Mouse (Mus musculus): ENCODE data around the gene Tex9. TPM values are rescaled to one million over a fixed set of nuclear protein-coding genes. Genes with fewer than 3 reads are reported as not detected.

The Tex9 gene
- polyA plus RNA-seq, 1 experiment from 2014 or later = 48.7 TPM

DNA sequence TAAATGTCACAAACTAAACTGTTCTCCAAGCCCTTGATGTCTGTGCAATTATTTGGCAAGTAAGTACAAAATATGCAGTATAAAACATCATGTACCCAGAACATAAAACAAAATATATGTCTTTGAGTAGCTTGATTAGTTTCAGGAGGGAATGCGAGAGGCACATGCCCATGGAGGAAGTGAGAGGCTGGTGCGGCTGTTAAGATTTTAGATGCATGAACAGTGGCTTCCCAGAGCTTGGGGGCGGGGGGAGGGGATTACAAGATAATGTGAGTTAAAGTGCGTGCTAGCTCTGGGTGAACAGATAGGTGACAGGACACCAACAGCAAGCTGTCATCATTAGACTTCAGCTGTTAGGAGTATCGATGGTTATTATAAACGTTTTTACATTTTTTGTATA, 40.9 kb downstream of the Tex9 start:
- Histone ChIP-seq H3K4me3 (ENCODE audit: low read depth, low read length) (no peak overlapping the region), H3K9me3 (ENCODE audit: control insufficient read depth, low read length) (no peaks in the 10 kb centered on the region), H3K4me1 (ENCODE audit: control insufficient read depth, insufficient read depth, low read length) (no peaks in the 10 kb centered on the region), H3K36me3 (ENCODE audit: control insufficient read depth, insufficient read depth, low read length) (peaks cover 8% of the 10 kb centered on the region; the same call in 1 of the 2 replicates), H3K27me3 (ENCODE audit: control insufficient read depth, insufficient read depth, low read length) (no peaks in the 10 kb centered on the region), H3K9ac (ENCODE audit: low read length) (no peak overlapping the region), H3K4me2 (ENCODE audit: low read depth) (no peak overlapping the region), H3K27ac (ENCODE audit: low read depth, low read length) (no peak overlapping the region)
- 90% methylated on average over 6 of the region's 6 CpGs for WGBS
- no peak for ATAC-seq (ENCODE audit: insufficient read depth, low FRiP score, low TSS enrichment)
- no peak for DNase-seq (ENCODE audit: low spot score)

DNA sequence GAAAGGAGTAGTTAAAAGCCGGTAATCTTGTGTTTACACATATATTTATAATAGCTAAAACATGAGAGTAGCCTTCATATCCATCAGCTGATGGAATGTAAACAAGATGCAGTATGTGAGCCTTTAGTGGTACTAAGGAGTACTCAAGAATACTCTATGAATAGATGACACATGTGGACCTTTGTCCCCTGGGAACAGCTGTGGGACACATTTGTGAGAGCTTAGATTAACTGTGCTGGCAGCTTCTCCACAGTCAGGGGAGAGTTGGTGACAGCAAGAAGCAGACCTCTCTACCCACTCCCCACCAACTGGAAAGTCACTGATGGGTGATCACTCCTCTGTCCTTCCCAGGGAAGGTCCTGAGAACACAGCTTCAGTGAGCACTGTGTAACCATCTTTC, 41.6 kb downstream of the Tex9 start:
- no peak for DNase-seq (ENCODE audit: low spot score)

DNA sequence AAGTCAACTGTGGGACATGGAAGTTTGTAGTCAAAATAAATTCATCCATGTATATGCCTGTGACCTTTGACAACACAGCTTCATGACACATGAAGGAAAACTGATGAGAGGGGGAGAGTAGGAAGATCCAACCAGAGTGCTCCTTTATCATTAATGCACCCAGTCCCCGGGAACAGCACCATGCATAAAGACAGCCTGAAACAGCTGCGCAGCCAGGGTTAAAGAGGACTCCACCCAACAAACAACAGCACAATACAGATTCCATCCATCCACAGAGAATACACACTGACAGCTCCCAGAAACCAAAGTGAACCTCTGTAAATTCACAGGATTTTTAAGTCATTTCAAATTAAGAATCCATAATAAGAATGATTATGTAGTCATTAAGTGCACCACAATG, 42.2 kb downstream of the Tex9 start:
- ATAC-seq (ENCODE audit: insufficient read depth, low FRiP score, low TSS enrichment) (no peak), DNase-seq (ENCODE audit: low spot score) (no peak)
- Histone ChIP-seq H3K27me3 (ENCODE audit: control insufficient read depth, insufficient read depth, low read length) (no peaks in the 10 kb centered on the region), H3K4me3 (ENCODE audit: low read depth, low read length) (no peak overlapping the region), H3K4me1 (ENCODE audit: control insufficient read depth, insufficient read depth, low read length) (no peaks in the 10 kb centered on the region), H3K9me3 (ENCODE audit: control insufficient read depth, low read length) (no peaks in the 10 kb centered on the region), H3K4me2 (ENCODE audit: low read depth) (no peak overlapping the region), H3K9ac (ENCODE audit: low read length) (no peak overlapping the region), H3K27ac (ENCODE audit: low read depth, low read length) (no peak overlapping the region), H3K36me3 (ENCODE audit: control insufficient read depth, insufficient read depth, low read length) (peaks cover 8% of the 10 kb centered on the region; the same call in 1 of the 2 replicates)
- WGBS = 85% methylated on average over 2 of the region's 2 CpGs

More for the DNA sequence above, 41.6 kb downstream of the Tex9 start:
- ATAC-seq (ENCODE audit: insufficient read depth, low FRiP score, low TSS enrichment) = no peak
- H3K9ac ChIP-seq (ENCODE audit: low read length) = no peak overlapping the region
- H3K4me2 ChIP-seq (ENCODE audit: low read depth) = no peak overlapping the region
- no peak overlapping the region for H3K27ac ChIP-seq (ENCODE audit: low read depth, low read length)
- H3K4me1 ChIP-seq (ENCODE audit: control insufficient read depth, insufficient read depth, low read length) = no peaks in the 10 kb centered on the region
- WGBS = 87% methylated on average over 1 of the region's 1 CpGs
- H3K36me3 ChIP-seq (ENCODE audit: control insufficient read depth, insufficient read depth, low read length) = peaks cover 8% of the 10 kb centered on the region; the same call in 1 of the 2 replicates
- H3K4me3 ChIP-seq (ENCODE audit: low read depth, low read length) = no peak overlapping the region
- H3K27me3 ChIP-seq (ENCODE audit: control insufficient read depth, insufficient read depth, low read length) = no peaks in the 10 kb centered on the region
- H3K9me3 ChIP-seq (ENCODE audit: control insufficient read depth, low read length) = no peaks in the 10 kb centered on the region

DNA sequence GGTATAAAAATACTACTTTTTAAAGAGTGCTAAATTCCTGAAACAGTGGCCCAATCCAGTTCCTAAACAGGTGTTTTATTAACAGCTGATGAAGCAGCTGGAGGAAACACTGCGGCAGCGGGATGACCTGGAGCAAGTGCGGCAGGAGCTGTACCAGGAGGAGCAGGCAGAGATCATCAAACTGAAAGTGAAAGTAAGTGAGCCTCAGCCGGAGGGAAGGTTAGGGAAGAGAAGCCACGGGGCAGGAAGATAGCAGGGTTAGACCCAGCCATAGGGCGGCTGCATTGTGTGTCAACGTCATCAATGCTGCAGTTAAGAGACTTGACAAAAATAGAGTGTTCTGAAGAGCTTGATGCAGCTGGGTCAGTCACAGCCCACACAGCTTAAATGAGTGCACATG, 42.6 kb downstream of the Tex9 start:
- H3K4me3 ChIP-seq (ENCODE audit: low read depth, low read length) = no peak overlapping the region
- no peak overlapping the region for H3K27ac ChIP-seq (ENCODE audit: low read depth, low read length)
- H3K27me3 ChIP-seq (ENCODE audit: control insufficient read depth, insufficient read depth, low read length) = no peaks in the 10 kb centered on the region
- H3K9ac ChIP-seq (ENCODE audit: low read length) = no peak overlapping the region
- ATAC-seq (ENCODE audit: insufficient read depth, low FRiP score, low TSS enrichment) (no peak), DNase-seq (ENCODE audit: low spot score) (no peak)
- H3K9me3 ChIP-seq (ENCODE audit: control insufficient read depth, low read length) = no peaks in the 10 kb centered on the region
- H3K4me1 ChIP-seq (ENCODE audit: control insufficient read depth, insufficient read depth, low read length) = no peaks in the 10 kb centered on the region
- WGBS = 88% methylated on average over 7 of the region's 7 CpGs
- no peak overlapping the region for H3K4me2 ChIP-seq (ENCODE audit: low read depth)
- peaks cover 8% of the 10 kb centered on the region; the same call in 1 of the 2 replicates for H3K36me3 ChIP-seq (ENCODE audit: control insufficient read depth, insufficient read depth, low read length)

DNA sequence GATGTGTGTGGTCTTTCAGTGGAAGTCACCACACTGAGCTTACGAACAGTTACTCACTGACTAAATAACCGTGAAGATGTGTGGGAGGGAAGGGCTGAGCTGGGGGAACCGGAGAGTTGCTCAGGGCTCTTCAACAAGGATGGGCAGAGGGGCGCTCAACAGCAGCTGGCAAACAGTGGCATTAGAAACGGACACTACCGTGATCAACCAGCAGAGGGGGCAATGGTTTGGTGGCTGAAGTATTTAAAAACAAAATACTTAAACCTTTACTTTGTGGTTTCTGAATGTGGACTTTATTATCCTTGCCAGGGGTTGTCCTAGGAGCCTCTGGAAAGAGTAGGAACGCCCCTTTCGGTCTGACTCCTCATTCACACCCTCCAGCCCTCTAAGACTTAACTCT, 44.0 kb downstream of the Tex9 start:
- no peak overlapping the region for H3K27ac ChIP-seq (ENCODE audit: low read depth, low read length)

DNA sequence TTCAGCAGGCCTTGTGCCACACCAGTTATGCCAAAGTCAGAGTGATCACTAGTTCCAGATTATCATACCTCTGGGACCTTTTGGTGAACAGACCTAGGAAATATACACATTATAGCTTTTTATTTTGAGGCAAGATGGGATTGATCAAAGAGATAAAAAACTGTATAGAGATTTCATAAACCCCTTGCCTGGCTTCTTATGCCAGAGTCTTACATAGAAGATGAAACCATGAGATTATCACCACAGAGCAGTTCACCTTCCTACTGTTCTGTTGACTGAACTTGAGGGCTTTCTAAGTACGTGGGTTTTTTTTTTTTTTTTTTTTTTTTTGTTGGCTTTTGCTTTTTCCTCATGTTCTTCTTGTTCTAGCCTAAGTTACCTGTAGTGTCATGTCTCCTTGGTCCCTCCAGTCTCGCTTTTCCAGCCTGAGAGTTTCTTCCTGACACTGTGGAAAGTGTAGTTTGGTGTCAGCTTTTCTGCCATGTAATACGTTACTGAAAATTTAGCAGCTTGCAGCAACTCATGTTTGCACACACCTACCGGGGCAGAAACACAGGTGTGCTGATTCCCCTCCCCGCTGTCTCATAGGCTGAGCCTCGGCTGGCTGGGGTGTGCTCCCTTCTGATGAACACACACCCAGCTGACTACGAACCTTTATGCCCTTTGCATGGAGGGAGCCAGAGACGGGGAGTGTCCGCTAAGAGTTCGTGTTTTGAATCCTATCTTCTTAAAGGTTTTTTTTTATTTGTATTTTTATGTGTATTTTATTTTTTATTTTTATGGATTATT, 49.9 kb downstream of the Tex9 start:
- H3K4me3 ChIP-seq (ENCODE audit: low read depth, low read length) = no peak overlapping the region
- DNase-seq (ENCODE audit: low spot score) (no peak), ATAC-seq (ENCODE audit: insufficient read depth, low FRiP score, low TSS enrichment) (no peak)
- no peak overlapping the region for H3K4me2 ChIP-seq (ENCODE audit: low read depth)
- no peaks in the 10 kb centered on the region for H3K27me3 ChIP-seq (ENCODE audit: control insufficient read depth, insufficient read depth, low read length)
- no peak overlapping the region for H3K9ac ChIP-seq (ENCODE audit: low read length)
- 92% methylated on average over 10 of the region's 10 CpGs for WGBS
- no peaks in the 10 kb centered on the region; the same call in 1 of the 2 replicates for H3K4me1 ChIP-seq (ENCODE audit: control insufficient read depth, insufficient read depth, low read length)
- no peaks in the 10 kb centered on the region for H3K9me3 ChIP-seq (ENCODE audit: control insufficient read depth, low read length)
- H3K27ac ChIP-seq (ENCODE audit: low read depth, low read length) = no peak overlapping the region
- H3K36me3 ChIP-seq (ENCODE audit: control insufficient read depth, insufficient read depth, low read length) = 0 out of 2 replicates have a peak, but pooled peaks cover 4% of the 10 kb centered on the region

More for the DNA sequence above, 44.0 kb downstream of the Tex9 start:
- Histone ChIP-seq H3K4me1 (ENCODE audit: control insufficient read depth, insufficient read depth, low read length) (no peaks in the 10 kb centered on the region), H3K27me3 (ENCODE audit: control insufficient read depth, insufficient read depth, low read length) (no peaks in the 10 kb centered on the region), H3K9me3 (ENCODE audit: control insufficient read depth, low read length) (no peaks in the 10 kb centered on the region), H3K4me2 (ENCODE audit: low read depth) (no peak overlapping the region), H3K4me3 (ENCODE audit: low read depth, low read length) (no peak overlapping the region), H3K9ac (ENCODE audit: low read length) (no peak overlapping the region), H3K36me3 (ENCODE audit: control insufficient read depth, insufficient read depth, low read length) (peaks cover 8% of the 10 kb centered on the region; the same call in 1 of the 2 replicates)
- no peak for ATAC-seq (ENCODE audit: insufficient read depth, low FRiP score, low TSS enrichment)
- peak; percentile 32 for DNase-seq (ENCODE audit: low spot score)
- WGBS = 59% methylated on average over 8 of the region's 8 CpGs

DNA sequence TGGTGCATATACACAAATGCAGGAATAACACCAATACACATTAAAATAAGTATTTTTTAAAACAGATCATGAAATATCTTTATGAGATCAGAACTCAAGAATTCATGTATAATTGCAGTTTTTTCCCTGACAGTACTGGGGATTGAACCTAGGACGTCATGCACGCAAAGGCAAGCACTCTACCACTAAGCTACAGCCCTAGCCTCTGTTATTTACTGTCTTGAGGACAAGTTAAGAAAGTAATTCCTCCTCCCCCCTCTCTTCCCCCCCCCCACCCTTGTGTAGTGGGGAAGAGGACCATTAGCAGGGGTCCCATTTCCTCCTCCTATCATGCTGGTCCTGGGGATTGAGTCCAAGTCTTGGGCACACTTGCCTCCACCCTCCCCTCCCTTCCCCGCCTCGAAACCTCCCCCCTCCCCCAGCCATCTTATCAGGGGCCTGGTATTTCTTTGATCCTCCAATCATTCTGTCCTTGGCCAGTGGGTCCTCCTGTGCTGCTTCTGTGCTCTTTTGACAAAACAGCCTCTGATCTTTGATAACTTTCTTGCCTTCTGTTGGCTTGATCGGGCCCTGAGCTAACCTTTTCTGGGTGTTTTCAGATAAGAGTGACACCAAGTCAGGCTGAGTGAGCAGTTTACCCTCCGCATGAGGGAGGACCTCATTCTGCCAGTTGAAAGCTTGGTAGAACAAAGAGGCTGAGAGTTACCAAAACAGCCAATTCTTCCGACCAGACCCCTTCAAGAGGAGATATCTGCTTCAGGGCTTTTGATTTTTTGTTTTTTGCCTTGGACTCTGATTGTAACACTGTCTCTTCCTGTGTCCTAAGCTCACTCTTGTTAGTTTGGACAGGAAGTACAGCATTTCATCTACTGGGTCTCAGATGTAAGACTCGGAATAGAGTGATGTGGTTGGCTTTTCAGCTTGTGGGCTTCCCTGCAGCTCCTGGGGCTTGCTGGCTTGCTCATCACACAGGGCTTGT, 50.8 kb downstream of the Tex9 start:
- H3K9ac ChIP-seq (ENCODE audit: low read length) = no peak overlapping the region
- H3K36me3 ChIP-seq (ENCODE audit: control insufficient read depth, insufficient read depth, low read length) = 0 out of 2 replicates have a peak, but pooled peaks cover under 1% of the 10 kb centered on the region
- no peak overlapping the region for H3K4me2 ChIP-seq (ENCODE audit: low read depth)
- no peak for DNase-seq (ENCODE audit: low spot score)
- no peak overlapping the region for H3K4me3 ChIP-seq (ENCODE audit: low read depth, low read length)
- H3K27ac ChIP-seq (ENCODE audit: low read depth, low read length) = no peak overlapping the region
- H3K9me3 ChIP-seq (ENCODE audit: control insufficient read depth, low read length) = no peaks in the 10 kb centered on the region
- no peak for ATAC-seq (ENCODE audit: insufficient read depth, low FRiP score, low TSS enrichment)
- no peaks in the 10 kb centered on the region for H3K27me3 ChIP-seq (ENCODE audit: control insufficient read depth, insufficient read depth, low read length)
- WGBS = 79% methylated on average over 8 of the region's 8 CpGs
- no peaks in the 10 kb centered on the region; the same call in 1 of the 2 replicates for H3K4me1 ChIP-seq (ENCODE audit: control insufficient read depth, insufficient read depth, low read length)

DNA sequence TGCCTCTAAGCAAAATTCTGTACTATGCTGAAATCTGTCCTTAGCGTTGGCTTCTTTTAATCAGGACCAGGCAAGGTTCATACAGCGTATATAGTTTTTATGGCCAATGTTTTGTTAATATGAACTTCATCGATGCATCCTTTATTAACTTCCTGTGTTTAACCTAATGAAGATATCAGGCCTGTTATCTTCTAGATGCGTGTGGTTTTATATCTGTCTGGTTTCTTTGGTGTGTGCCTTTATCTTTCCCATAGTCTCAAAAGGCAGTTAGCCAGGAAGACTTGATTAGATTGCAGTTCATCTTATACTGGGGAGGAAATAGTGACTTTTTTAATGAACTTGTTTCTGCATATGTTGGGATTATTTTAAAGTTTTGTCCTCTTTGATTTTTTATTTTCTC, 51.7 kb downstream of the Tex9 start:
- no peaks in the 10 kb centered on the region; the same call in 1 of the 2 replicates for H3K4me1 ChIP-seq (ENCODE audit: control insufficient read depth, insufficient read depth, low read length)
- H3K4me3 ChIP-seq (ENCODE audit: low read depth, low read length) = no peak overlapping the region
- no peaks in the 10 kb centered on the region for H3K27me3 ChIP-seq (ENCODE audit: control insufficient read depth, insufficient read depth, low read length)
- no peaks in the 10 kb centered on the region for H3K36me3 ChIP-seq (ENCODE audit: control insufficient read depth, insufficient read depth, low read length)
- no peak overlapping the region for H3K27ac ChIP-seq (ENCODE audit: low read depth, low read length)
- DNase-seq (ENCODE audit: low spot score) (no peak), ATAC-seq (ENCODE audit: insufficient read depth, low FRiP score, low TSS enrichment) (no peak)
- no peak overlapping the region for H3K4me2 ChIP-seq (ENCODE audit: low read depth)
- 97% methylated on average over 4 of the region's 4 CpGs for WGBS
- H3K9ac ChIP-seq (ENCODE audit: low read length) = no peak overlapping the region
- no peaks in the 10 kb centered on the region for H3K9me3 ChIP-seq (ENCODE audit: control insufficient read depth, low read length)
